Mouse (Mus musculus) erythroblast, embryonic 14.5 days (primary cell): ENCODE measurements around the gene Cbx3. TPM values are rescaled to one million over a fixed set of nuclear protein-coding genes. Genes with fewer than 3 reads are reported as not detected.

ENCODE experiments used
- H3K27me3 ChIP-seq: 2 replicates; pipeline ENCODE4 v1.6.1; 2012; ENCODE audit warnings: inconsistent platforms; ENCODE audit not compliant: control insufficient read depth
- H3K36me3 ChIP-seq: 2 replicates; pipeline ENCODE4 v1.6.1; 2012; ENCODE audit warnings: mild to moderate bottlenecking, inconsistent platforms; ENCODE audit not compliant: control insufficient read depth
- H3K4me1 ChIP-seq: 2 replicates; pipeline ENCODE4 v1.6.1; 2012; ENCODE audit warnings: inconsistent platforms; ENCODE audit not compliant: control insufficient read depth
- H3K4me3 ChIP-seq: replicated peaks from 2 replicates; pipeline ENCODE3; 2012; ENCODE audit warnings: moderate library complexity, mild to moderate bottlenecking, inconsistent platforms
- H3K9me3 ChIP-seq: 2 replicates; pipeline ENCODE4 v1.6.1; 2012; ENCODE audit warnings: low read length, inconsistent platforms, mixed read lengths; ENCODE audit not compliant: control insufficient read depth
- GATA1 ChIP-seq: IDR thresholded peaks from 2 replicates; pipeline ENCODE4 v1.6.1; 2012; ENCODE audit warnings: low read length, inconsistent platforms, mixed read lengths
- TAL1 ChIP-seq: IDR thresholded peaks from 3 replicates; pipeline ENCODE4 v1.6.1; 2012; ENCODE audit warnings: low read length, inconsistent platforms, mixed read lengths
- polyA plus RNA-seq: library from polyadenylated mRNA; stranded (reverse); fragments of >175 nt; gene quantifications from 2 replicates; pipeline ENCODE4 v1.2.3, GENCODE M21; 2012

Cbx3 gene
- polyA plus RNA-seq, 1 experiment = 6.6 TPM

- H3K9me3 ChIP-seq = peaks cover 7% of the 10 kb centered on the region
- no peak for TF ChIP-seq GATA1
- no peak for TF ChIP-seq TAL1
- H3K4me3 ChIP-seq = no peak overlapping the region
- peaks cover 5% of the 10 kb centered on the region for H3K4me1 ChIP-seq
- peaks cover 31% of the 10 kb centered on the region for H3K36me3 ChIP-seq
- H3K27me3 ChIP-seq = no peaks in the 10 kb centered on the region
Measured at GRCm38 (mm10) chr6:51485646-51486045, 15.5 kb downstream of the Cbx3 start.

GRCm38 (mm10) chr6:51486076-51486710 lies 16.0 kb downstream of the Cbx3 start:
- Histone ChIP-seq H3K36me3 (peaks cover 25% of the 10 kb centered on the region), H3K4me1 (peaks cover 4% of the 10 kb centered on the region), H3K27me3 (no peaks in the 10 kb centered on the region), H3K9me3 (peaks cover 7% of the 10 kb centered on the region), H3K4me3 (no peak overlapping the region)
- no peak for TF ChIP-seq GATA1
- TF ChIP-seq TAL1 = no peak

- TF ChIP-seq TAL1 = no peak
- TF ChIP-seq GATA1 = no peak
- Histone ChIP-seq H3K9me3 (peaks cover 7% of the 10 kb centered on the region), H3K4me1 (peaks cover 4% of the 10 kb centered on the region), H3K27me3 (no peaks in the 10 kb centered on the region), H3K36me3 (peaks cover 20% of the 10 kb centered on the region), H3K4me3 (no peak overlapping the region)
Measured at GRCm38 (mm10) chr6:51486731-51487130, 16.6 kb downstream of the Cbx3 start.

- peaks cover 7% of the 10 kb centered on the region for H3K9me3 ChIP-seq
- no peak overlapping the region for H3K4me3 ChIP-seq
- H3K4me1 ChIP-seq = peaks cover 4% of the 10 kb centered on the region
- H3K27me3 ChIP-seq = no peaks in the 10 kb centered on the region
- TF ChIP-seq TAL1 = no peak
- TF ChIP-seq GATA1 = no peak
- H3K36me3 ChIP-seq = peaks cover 3% of the 10 kb centered on the region
Measured at GRCm38 (mm10) chr6:51489787-51490186, 19.6 kb downstream of the Cbx3 start.

GRCm38 (mm10) chr6:51497321-51498111 lies 27.4 kb downstream of the Cbx3 start:
- Histone ChIP-seq H3K36me3 (no peaks in the 10 kb centered on the region), H3K4me3 (no peak overlapping the region), H3K4me1 (no peaks in the 10 kb centered on the region; the same call in none of the 2 replicates), H3K9me3 (peaks cover 3% of the 10 kb centered on the region; the same call in 1 of the 2 replicates), H3K27me3 (no peaks in the 10 kb centered on the region)
- TF ChIP-seq GATA1 (no peak), TAL1 (no peak)

GRCm38 (mm10) chr6:51505671-51506070 lies 35.5 kb downstream of the Cbx3 start:
- Histone ChIP-seq H3K9me3 (peaks cover 3% of the 10 kb centered on the region; the same call in 1 of the 2 replicates), H3K27me3 (no peaks in the 10 kb centered on the region), H3K4me3 (no peak overlapping the region), H3K4me1 (no peaks in the 10 kb centered on the region; the same call in 1 of the 2 replicates), H3K36me3 (no peaks in the 10 kb centered on the region)
- no peak for TF ChIP-seq TAL1
- no peak for TF ChIP-seq GATA1

GRCm38 (mm10) chr6:51507556-51507955 lies 37.4 kb downstream of the Cbx3 start:
- Histone ChIP-seq H3K9me3 (no peaks in the 10 kb centered on the region), H3K36me3 (no peaks in the 10 kb centered on the region), H3K27me3 (no peaks in the 10 kb centered on the region), H3K4me3 (no peak overlapping the region), H3K4me1 (no peaks in the 10 kb centered on the region; the same call in 1 of the 2 replicates)
- TF ChIP-seq TAL1 (no peak), GATA1 (no peak)

- Histone ChIP-seq H3K4me1 (no peaks in the 10 kb centered on the region; the same call in 1 of the 2 replicates), H3K27me3 (no peaks in the 10 kb centered on the region), H3K9me3 (no peaks in the 10 kb centered on the region), H3K4me3 (no peak overlapping the region), H3K36me3 (no peaks in the 10 kb centered on the region)
- TF ChIP-seq TAL1 (no peak), GATA1 (no peak)
Measured at GRCm38 (mm10) chr6:51508750-51509648, 38.8 kb downstream of the Cbx3 start.
